Mouse (Mus musculus): ENCODE measurements around the gene 1700019N19Rik. TPM values are rescaled to one million over a fixed set of nuclear protein-coding genes. Genes with fewer than 3 reads are reported as not detected.

Gene 1700019N19Rik
- polyA plus RNA-seq (2012; ENCODE audit: insufficient read depth, insufficient read length, low replicate concordance, missing spikeins) = not detected in 2 replicates

- Histone ChIP-seq H3K27ac (ENCODE audit: insufficient read depth, low read depth, low read length) (no peak within 1 kb of the TSS), H3K4me1 (ENCODE audit: control insufficient read depth, insufficient read depth, low read length) (peaks cover 5% of the 10 kb centered on the region), H3K4me3 (ENCODE audit: insufficient read depth, low read depth, low read length) (no peak within 1 kb of the TSS)
- TF ChIP-seq CTCF (IDR thresholded peaks at IDR 0.05; ENCODE audit: insufficient read depth, low read depth, low read length) (no peak), POLR2A (IDR thresholded peaks at IDR 0.05; ENCODE audit: insufficient read depth, low read depth, low read length) (no peak)
- 60% methylated on average over 10 of the region's 10 CpGs for WGBS
Measured at GRCm38 (mm10) chr19:58794284-58794683, at the start of gene 1700019N19Rik. 1700019N19Rik (minus strand) TSS chr19:58794461.

DNA sequence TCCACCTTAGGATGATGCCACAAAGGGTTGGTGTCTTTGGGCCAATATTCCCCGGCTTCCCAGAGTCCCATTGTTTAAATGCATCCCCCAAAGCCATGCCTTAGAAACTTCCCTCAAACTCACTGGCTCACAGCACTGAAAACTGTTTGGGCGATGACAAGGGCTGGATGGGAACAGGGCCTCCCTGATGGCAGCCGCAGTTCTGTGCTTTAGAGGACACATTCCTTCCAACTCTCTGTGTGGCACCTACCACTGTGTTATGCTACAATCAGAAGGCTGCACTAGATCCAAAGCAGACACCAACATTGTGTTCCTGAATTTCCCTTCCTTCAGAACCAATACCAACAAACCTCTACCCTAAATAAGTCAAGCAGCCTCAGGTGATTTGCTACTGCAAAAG, 49.3 kb upstream of the 1700019N19Rik start:
- H3K27ac ChIP-seq (ENCODE audit: insufficient read depth, low read depth, low read length) = no peak overlapping the region
- H3K4me1 ChIP-seq (ENCODE audit: control insufficient read depth, insufficient read depth, low read length) = peaks cover 7% of the 10 kb centered on the region; the same call in 1 of the 2 replicates
- TF ChIP-seq POLR2A (IDR thresholded peaks at IDR 0.05; ENCODE audit: insufficient read depth, low read depth, low read length) = no peak
- no peak for TF ChIP-seq CTCF (IDR thresholded peaks at IDR 0.05; ENCODE audit: insufficient read depth, low read depth, low read length)
- WGBS = 81% methylated on average over 3 of the region's 3 CpGs
- no peak overlapping the region for H3K4me3 ChIP-seq (ENCODE audit: insufficient read depth, low read depth, low read length)

DNA sequence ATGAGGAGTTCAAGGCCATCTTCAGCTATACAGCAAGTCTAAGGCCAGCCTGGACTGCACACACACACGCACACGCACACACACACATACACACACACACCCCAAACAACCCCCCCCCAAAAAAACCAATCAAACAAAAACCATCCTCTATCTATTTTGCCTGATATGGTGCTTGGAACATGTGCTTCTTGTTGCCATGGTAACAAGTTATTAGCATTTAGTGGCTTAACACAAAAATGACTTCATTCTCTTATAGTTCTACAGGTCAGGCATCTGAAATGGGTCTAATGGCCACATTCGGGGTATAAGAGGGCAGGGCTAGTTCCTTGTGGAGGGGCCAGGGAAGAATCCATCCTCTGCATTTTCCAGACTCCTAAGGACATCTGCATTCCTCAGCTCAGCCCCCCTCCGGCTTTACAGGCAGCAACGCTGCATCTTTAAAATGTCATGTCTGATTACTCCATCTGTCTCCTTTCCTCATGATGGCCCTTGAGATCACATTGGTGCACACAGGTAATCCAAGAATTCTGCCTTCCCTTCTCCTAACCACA, 46.5 kb upstream of the 1700019N19Rik start:
- H3K27ac ChIP-seq (ENCODE audit: insufficient read depth, low read depth, low read length) = no peak overlapping the region
- H3K4me1 ChIP-seq (ENCODE audit: control insufficient read depth, insufficient read depth, low read length) = peaks cover 7% of the 10 kb centered on the region; the same call in 1 of the 2 replicates
- no peak overlapping the region for H3K4me3 ChIP-seq (ENCODE audit: insufficient read depth, low read depth, low read length)
- TF ChIP-seq POLR2A (IDR thresholded peaks at IDR 0.05; ENCODE audit: insufficient read depth, low read depth, low read length) (no peak), CTCF (IDR thresholded peaks at IDR 0.05; ENCODE audit: insufficient read depth, low read depth, low read length) (no peak)
- 77% methylated on average over 5 of the region's 5 CpGs for WGBS

DNA sequence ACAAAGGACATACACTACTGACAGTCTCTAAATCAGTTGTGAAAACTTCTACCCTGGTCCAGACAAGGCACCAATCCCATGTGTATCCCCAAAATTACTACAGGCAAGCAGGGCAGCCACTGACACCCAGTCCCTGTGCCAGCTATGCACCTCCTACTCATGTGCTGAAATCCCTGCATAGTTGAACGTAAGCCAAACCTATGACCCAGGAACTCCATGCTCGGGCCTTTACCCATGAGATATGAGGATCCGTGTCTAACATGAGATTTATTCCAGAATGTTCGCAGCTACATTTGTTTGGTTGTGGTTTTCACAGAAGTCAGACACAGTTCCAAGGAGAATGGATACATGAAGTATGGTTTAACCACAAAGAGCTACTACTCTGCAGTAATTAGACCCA, 45.5 kb upstream of the 1700019N19Rik start:
- H3K27ac ChIP-seq (ENCODE audit: insufficient read depth, low read depth, low read length) = no peak overlapping the region
- no peak overlapping the region for H3K4me3 ChIP-seq (ENCODE audit: insufficient read depth, low read depth, low read length)
- WGBS = 90% methylated on average over 4 of the region's 4 CpGs
- TF ChIP-seq CTCF (IDR thresholded peaks at IDR 0.05; ENCODE audit: insufficient read depth, low read depth, low read length) = no peak
- H3K4me1 ChIP-seq (ENCODE audit: control insufficient read depth, insufficient read depth, low read length) = peaks cover 7% of the 10 kb centered on the region; the same call in 1 of the 2 replicates

GRCm38 (mm10) chr19:58839345-58839744, 45.1 kb upstream of the 1700019N19Rik start:
- no peak overlapping the region for H3K27ac ChIP-seq (ENCODE audit: insufficient read depth, low read depth, low read length)
- H3K4me1 ChIP-seq (ENCODE audit: control insufficient read depth, insufficient read depth, low read length) = peaks cover 7% of the 10 kb centered on the region; the same call in 1 of the 2 replicates
- WGBS = 85% methylated on average over 3 of the region's 3 CpGs
- TF ChIP-seq CTCF (IDR thresholded peaks at IDR 0.05; ENCODE audit: insufficient read depth, low read depth, low read length) = no peak
- no peak for TF ChIP-seq POLR2A (IDR thresholded peaks at IDR 0.05; ENCODE audit: insufficient read depth, low read depth, low read length)
- no peak overlapping the region for H3K4me3 ChIP-seq (ENCODE audit: insufficient read depth, low read depth, low read length)

DNA sequence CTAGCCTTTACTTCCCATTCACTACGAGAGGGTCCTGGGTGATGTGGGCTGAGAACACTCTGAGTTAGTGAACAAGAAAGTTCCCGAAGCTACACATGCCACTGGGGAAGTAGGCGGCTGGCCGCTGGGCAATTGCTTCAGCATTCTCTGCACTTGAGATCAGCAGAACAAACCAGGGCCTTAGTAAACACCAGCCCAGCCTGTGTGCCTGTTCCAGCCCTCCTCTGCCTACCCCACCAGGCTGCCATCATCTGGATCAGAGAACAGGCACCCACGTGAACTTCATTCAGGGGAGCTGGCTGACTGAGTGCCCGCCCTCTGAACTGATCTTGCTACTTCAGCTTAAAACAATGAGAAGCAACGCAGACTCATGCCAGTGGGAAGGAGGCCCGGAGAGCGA, 44.4 kb upstream of the 1700019N19Rik start:
- WGBS = 66% methylated on average over 9 of the region's 9 CpGs
- TF ChIP-seq POLR2A (IDR thresholded peaks at IDR 0.05; ENCODE audit: insufficient read depth, low read depth, low read length) = no peak
- TF ChIP-seq CTCF (IDR thresholded peaks at IDR 0.05; ENCODE audit: insufficient read depth, low read depth, low read length) = no peak
- peaks cover 7% of the 10 kb centered on the region; the same call in 1 of the 2 replicates for H3K4me1 ChIP-seq (ENCODE audit: control insufficient read depth, insufficient read depth, low read length)
- H3K27ac ChIP-seq (ENCODE audit: insufficient read depth, low read depth, low read length) = no peak overlapping the region
- H3K4me3 ChIP-seq (ENCODE audit: insufficient read depth, low read depth, low read length) = no peak overlapping the region

GRCm38 (mm10) chr19:58833639-58834180, 39.4 kb upstream of the 1700019N19Rik start:
- Histone ChIP-seq H3K4me3 (ENCODE audit: insufficient read depth, low read depth, low read length) (no peak overlapping the region), H3K27ac (ENCODE audit: insufficient read depth, low read depth, low read length) (no peak overlapping the region), H3K4me1 (ENCODE audit: control insufficient read depth, insufficient read depth, low read length) (peaks cover 7% of the 10 kb centered on the region)
- WGBS = 78% methylated on average over 13 of the region's 13 CpGs
- no peak for TF ChIP-seq CTCF (IDR thresholded peaks at IDR 0.05; ENCODE audit: insufficient read depth, low read depth, low read length)
- TF ChIP-seq POLR2A (IDR thresholded peaks at IDR 0.05; ENCODE audit: insufficient read depth, low read depth, low read length) = no peak

DNA sequence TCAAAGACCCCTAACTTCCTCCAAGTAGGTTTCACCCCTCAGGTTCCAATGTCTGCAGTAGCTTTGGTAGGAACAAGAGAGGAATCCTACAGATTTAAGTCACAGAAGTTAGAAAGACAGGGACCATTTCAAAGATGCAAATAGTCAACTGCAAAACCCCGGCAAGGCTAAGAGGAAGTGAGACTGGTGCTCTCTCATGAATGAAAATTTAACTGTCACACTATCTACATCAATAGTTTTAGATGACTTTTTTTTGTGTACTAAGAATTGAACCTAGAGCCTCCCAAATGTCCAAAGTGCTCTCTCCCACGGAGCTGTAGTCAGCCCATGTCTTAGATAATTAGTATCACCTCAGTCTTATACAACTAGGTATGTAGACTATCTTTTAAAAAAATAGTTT, 38.7 kb upstream of the 1700019N19Rik start:
- H3K27ac ChIP-seq (ENCODE audit: insufficient read depth, low read depth, low read length) = no peak overlapping the region
- TF ChIP-seq POLR2A (IDR thresholded peaks at IDR 0.05; ENCODE audit: insufficient read depth, low read depth, low read length) (no peak), CTCF (IDR thresholded peaks at IDR 0.05; ENCODE audit: insufficient read depth, low read depth, low read length) (no peak)
- H3K4me3 ChIP-seq (ENCODE audit: insufficient read depth, low read depth, low read length) = no peak overlapping the region
- WGBS = 89% methylated on average over 2 of the region's 2 CpGs
- H3K4me1 ChIP-seq (ENCODE audit: control insufficient read depth, insufficient read depth, low read length) = peaks cover 10% of the 10 kb centered on the region

DNA sequence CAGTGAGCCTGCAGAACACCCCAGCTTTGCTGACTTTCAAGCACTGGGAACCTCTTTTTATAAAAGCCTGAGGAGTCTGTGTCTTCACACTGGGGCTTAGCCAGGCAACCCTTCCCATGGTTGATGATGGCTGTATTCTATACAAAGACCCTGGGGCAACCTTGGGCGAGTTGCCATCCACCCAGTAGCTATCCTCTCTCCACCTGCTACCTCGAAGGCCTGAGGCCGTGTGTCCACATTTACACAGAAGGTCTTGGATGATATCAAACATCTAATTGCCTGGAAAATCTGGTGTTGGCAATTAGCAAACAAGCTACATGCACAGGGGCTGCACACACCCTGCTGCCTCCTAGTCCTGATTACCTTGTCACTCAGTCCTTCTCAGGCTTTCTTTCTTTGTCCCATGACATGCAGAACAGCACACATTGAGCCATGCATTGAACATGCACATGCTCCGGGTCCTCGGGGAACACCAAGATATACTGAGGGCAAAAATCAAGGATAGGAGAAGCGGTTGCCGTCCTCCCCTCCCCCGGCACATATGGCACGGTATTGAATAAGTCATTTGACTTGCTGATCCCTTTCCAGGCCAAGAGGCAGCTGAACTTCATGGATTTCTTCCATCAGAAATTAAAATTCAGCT, 37.1 kb upstream of the 1700019N19Rik start:
- TF ChIP-seq POLR2A (IDR thresholded peaks at IDR 0.05; ENCODE audit: insufficient read depth, low read depth, low read length) = no peak
- no peak for TF ChIP-seq CTCF (IDR thresholded peaks at IDR 0.05; ENCODE audit: insufficient read depth, low read depth, low read length)
- Histone ChIP-seq H3K27ac (ENCODE audit: insufficient read depth, low read depth, low read length) (no peak overlapping the region), H3K4me1 (ENCODE audit: control insufficient read depth, insufficient read depth, low read length) (peaks cover 10% of the 10 kb centered on the region), H3K4me3 (ENCODE audit: insufficient read depth, low read depth, low read length) (no peak overlapping the region)
- WGBS = 87% methylated on average over 9 of the region's 9 CpGs
